Mouse (Mus musculus): ENCODE data around the gene Zfhx3. TPM values are rescaled to one million over a fixed set of nuclear protein-coding genes. Genes with fewer than 3 reads are reported as not detected.

Zfhx3 gene
- total RNA-seq, 2 experiments from 2014 or later: 0.23 to 1.7 TPM

DNA sequence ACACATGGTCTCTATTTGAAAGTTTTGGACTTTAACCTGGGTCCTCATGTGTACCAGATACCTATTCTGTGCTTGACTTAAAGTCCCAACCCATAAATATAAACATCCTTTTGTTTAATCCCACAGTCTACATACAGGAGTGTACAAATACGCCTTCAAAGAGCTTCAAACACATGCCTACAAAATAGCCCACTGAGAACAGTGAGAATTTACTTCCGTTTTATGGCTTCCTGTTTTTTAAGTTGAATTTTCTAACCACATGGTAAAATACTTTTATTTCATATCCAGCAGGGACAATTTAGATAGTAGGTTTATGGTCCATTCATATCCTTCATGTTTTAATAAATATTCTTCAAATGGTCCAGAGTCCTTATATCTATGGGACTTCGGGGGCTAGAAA lies 564.3 kb downstream of the Zfhx3 start:
- ATAC-seq (replicated peaks; ENCODE audit: low FRiP score, poor library complexity, severe bottlenecking): no peak

DNA sequence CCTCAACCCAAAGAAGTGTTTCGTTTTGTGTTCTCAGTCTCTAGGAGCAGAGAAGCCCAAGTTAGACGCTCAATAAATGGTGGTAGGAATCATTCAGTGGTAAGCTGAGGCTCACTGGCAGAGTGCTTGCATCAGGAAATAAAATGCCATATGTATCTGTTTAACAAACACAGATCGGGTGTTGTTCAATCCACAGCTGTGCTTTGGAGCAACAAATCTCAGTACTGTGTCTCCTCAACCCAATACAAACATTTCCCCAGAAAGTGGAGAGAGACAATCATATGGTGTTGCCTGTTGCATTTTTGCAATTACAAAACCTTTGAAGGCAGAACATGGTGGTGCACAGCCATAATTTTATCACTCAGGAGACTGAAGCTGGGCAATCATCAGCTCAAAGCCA lies 565.3 kb downstream of the Zfhx3 start:
- no peak for ATAC-seq (replicated peaks; ENCODE audit: low FRiP score, poor library complexity, severe bottlenecking)

DNA sequence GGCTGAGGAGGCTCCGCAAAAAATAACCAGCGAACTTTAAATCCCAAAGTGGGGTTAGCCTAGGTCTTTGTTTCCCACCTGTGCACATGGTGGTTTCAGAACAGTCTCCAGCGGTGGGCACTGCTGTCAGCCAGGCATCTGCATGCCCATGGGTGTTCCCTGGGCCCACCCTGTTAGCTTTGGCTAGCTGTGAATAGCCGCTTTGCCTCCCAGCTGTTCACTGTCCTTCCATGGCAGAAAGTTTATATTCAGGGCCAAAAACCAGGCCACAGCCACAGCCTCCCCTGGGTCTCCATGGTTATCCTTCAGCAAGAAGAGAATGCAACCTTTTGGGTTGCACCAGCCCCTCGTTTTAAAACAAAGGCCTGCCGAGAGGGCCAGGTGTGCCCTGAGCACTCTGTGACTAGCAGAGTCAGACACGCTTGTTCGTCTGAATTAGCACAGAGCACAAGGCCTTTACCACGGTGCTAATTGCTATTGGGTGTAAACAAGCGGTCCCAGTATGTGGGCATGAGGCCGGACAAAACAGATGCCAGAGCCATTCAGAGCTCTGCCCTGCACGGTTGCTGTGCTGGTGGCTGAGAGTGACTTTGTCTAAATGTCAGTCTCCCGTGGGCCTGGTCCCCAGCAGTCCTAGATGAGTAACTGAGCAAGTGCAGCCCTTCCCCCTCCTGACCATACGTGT lies 568.3 kb downstream of the Zfhx3 start:
- no peak for ATAC-seq (replicated peaks; ENCODE audit: low FRiP score, poor library complexity, severe bottlenecking)

DNA sequence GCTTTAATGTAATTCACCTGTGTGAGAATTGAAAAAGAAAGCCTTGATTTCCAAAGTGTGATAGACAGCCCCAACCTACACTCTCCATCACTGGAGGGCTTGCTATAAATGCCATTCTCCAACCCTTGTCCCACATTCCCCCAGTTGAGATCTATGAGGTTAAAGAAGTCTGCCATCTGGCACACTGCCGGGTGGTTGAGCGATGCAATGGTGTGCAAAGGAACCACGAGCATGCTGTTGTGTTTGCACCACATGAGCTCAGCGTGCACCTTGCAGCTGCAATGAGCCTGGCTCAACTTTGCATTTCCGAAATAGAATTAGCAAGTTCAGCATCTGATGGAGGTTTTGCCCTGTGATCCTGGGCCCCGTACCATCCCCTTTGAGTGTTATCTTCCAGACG lies 575.7 kb downstream of the Zfhx3 start:
- ATAC-seq (replicated peaks; ENCODE audit: low FRiP score, poor library complexity, severe bottlenecking): no peak

DNA sequence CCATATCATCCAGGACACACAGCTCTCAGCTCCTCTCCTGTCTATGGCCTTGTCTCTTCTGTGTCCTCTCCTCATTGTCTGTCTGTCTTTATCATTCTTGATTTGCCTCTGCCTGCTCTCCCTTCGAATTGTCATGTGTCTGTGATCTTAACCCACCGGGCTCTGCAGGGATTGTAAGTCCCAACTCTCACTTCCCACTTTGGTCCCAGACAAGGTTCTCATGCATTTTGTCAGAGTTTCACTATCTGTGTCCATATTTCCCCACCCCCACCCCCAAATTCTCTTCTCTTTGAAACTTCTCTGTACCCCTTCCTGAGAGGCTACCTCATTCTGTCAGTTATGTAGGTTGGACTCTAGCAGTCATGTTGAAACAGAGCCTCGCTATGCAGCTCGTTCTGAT lies 579.6 kb downstream of the Zfhx3 start:
- ATAC-seq (replicated peaks; ENCODE audit: low FRiP score, poor library complexity, severe bottlenecking): no peak

DNA sequence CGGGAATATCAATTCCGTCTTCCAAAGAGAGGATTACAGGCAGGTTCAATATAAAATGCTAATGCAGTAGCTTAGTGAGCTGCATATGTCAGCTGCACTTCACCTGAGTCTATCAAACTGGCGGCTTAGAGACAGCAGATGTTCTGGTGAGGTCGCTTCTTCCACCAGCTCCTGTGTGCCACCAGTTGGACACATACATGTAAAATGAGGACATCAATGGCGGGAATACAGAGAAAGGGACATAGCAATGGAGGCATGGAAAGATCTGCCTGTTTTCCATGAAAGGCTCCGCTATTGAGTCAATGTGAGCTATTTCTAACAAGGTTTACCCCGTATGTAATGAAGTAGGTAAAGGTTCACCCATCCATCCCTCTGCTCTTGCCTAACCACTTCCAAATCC lies 587.0 kb downstream of the Zfhx3 start:
- no peak for ATAC-seq (replicated peaks; ENCODE audit: low FRiP score, poor library complexity, severe bottlenecking)

DNA sequence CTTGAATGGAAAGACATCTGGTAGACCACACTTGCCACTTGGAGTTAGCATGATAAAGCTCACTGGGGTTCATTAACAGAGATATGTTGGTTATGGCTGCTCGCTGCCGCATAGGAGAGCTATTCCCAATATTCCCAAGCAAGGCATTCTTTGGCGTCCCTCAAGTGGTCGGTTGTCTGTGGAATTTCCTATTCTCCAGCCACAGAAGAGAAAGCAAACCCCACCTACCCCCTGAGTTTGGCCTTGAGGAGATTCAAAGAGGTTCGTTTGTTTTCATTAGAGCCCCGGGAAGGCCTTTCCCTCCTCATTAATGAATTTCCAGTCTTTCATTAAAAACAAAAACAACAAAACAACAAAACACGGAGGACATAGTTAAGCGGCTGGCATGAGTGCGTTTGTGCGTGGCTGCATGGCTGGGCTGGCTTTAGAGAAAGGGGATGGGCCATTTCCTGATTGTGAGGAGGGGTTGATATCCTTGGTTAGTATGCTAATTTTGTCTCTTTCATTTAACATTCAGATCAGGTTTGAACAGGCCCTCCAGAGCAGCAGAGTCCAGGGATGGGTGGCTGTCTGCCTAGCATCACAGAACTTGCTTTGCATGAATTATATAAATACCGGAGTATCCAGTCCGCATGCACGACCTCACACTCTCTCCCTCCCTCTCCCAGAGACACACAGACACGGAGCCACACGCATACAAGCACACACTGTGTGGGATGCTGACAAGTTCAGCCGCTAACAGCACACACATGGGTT lies 592.9 kb downstream of the Zfhx3 start:
- ATAC-seq (replicated peaks; ENCODE audit: low FRiP score, poor library complexity, severe bottlenecking): no peak

DNA sequence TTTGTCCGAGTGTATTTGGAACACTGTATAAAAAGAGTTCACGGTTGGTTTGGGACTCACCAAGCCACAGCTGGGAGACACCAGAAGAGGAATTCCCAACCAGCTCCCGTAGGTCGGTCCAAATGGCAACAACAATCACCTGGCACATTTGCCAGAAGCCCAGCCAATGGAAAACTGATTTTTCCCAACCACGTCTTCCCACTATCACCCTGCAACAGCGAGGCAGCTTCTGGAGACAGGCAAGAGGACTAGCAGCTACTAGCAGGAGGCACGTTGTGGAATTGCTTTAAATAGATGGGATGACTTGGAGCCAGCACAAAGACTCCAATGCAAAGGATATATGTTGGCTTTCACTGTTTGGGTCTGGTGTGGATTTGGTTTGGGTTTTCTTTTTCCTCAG lies 593.7 kb downstream of the Zfhx3 start:
- no peak for ATAC-seq (replicated peaks; ENCODE audit: low FRiP score, poor library complexity, severe bottlenecking)

DNA sequence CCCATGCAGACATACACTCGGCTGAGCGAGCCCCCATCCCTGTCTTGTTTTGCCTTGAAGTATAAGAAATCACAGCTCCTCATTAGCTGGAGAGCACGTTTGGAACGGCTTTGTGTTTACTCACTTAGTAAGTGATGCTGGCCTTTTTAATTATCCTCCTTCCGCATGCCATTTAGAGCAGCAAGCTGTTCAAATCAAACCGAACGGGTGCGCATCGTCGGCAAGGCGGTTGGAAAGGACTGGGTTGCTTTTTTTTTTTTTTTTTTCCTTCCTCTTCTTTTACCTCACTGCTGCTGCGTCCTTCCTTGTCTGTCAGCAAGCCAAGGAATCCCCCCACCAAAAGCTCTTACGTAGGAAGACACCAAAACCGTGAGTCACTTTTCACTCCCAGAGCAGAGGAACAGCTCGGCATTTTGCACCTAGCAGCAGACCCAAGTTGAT lies 594.5 kb downstream of the Zfhx3 start:
- ATAC-seq (replicated peaks; ENCODE audit: low FRiP score, poor library complexity, severe bottlenecking): no peak

DNA sequence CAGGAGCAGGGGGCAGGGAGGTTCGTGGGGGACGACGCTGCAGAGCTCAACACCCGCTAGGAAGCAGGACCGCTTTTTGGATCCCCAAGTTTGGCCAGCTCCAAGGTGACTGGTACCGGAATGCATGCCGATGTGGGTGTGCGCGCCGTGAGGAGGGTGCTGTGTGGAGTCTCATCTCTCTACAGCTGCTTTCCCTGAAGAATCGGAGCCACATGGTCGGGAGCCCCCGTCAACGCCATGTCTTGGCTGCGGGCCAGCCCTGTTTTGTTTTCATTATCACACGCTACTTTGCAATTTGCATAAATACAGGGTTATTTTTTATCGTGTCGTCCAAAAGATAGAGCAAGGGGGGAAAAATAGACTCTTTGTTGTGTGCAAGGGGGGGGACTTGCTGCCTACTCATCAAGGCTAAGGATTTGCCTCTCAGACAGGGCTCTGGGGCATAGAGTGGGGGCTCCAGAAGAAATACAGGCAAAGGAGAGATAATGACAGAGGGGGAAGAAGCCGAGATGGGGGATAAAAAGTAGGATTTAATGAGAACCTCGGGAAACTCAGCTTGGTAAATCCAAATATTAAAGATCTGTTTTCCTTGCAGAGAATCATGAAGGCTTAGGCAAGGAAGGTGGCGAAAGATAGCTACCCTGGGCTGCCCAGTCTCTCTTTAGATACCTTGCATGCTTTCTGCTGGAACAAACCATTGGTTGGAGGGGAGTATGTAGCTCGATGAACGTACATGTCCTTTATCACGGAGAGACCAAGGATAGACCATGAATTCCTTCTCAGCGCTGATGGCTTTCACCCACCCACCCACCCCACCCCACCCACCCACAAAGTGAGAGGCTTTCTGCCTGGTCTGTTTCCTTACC lies 595.5 kb downstream of the Zfhx3 start:
- ATAC-seq (replicated peaks; ENCODE audit: low FRiP score, poor library complexity, severe bottlenecking): no peak

DNA sequence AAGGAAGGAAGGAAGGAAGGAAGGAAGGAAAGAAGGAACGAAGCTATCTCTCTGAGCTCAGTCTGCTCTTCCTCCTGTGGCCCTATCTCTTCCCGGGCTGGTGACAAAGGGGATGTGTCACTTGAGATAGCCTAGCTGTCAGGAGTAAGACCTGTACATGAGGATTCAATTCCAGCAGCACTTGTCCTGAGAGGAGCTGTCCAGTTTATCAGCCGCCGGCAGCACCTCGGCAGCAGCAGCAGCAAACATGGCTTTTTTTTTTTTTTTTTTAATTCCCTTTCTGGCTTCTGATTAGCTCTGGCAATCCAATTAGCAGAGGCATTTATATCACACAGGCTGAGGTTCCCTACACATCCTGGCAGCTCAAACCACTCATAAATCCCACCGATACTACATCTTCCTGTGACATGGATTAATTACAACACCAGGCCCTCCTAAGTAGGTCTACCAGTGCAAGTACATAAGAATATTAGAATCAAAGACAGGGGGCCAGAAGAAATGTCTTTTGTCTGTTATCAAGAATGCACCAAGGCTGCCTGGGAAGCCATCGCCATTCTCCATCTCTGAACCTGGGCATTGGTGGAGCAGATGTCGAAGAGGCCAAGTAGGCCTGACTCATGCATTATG lies 596.6 kb downstream of the Zfhx3 start:
- ATAC-seq (replicated peaks; ENCODE audit: low FRiP score, poor library complexity, severe bottlenecking): no peak

DNA sequence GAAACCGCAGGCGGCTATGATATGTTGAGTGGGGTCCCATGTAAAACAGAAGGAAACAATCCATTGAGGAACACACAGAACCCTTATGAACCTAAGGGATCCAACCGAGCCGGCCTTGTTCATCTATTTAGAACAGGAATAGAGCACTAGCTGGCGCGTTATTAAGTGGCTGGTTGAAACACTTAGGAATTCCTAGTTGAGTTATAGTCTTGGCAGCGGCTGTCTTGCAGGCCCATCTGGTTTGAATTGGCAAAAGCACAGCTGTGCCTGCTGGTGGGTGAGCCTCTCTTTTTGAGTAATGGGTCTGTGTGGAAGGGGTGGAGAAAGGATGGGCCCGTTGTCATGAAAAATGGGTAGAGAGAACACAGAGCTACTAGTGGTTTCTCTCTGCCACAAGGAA lies 610.1 kb downstream of the Zfhx3 start:
- no peak for ATAC-seq (replicated peaks; ENCODE audit: low FRiP score, poor library complexity, severe bottlenecking)

DNA sequence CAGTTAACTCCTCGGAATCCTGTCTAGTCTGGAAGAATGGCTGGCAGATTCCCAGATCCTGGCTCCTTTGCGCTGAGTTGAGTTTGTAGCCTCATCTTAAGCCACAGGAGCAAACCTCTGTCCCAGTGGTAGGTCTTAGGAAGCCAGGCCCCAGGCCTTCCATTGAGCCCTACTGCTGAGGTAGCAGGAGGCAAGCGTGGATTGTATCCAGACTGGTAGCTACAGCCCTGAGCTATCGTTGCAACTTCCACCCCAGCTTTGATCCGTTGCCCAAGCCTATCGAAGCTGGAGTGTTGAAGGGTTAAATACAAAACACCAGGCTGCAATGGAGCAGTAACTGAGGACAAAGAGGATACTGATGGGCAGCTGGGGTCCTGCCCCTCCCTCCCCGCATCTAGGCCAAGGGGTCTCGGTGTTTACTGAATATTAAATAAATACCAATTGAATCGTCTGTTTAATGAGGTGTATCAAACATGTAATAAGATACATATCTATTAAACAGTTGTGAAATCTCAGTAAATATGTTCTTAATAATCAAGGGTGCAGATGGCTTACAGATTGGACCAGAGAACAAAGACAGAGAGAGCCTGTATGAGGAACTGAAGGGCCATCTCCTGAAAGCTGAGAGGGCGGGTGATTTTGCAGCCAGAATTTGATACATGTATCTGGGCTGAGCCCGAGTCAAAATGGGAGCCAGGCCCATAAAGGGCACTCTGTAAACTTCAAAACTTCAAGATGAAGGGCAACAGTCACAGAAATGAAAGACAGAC lies 611.5 kb downstream of the Zfhx3 start:
- no peak for ATAC-seq (replicated peaks; ENCODE audit: low FRiP score, poor library complexity, severe bottlenecking)

DNA sequence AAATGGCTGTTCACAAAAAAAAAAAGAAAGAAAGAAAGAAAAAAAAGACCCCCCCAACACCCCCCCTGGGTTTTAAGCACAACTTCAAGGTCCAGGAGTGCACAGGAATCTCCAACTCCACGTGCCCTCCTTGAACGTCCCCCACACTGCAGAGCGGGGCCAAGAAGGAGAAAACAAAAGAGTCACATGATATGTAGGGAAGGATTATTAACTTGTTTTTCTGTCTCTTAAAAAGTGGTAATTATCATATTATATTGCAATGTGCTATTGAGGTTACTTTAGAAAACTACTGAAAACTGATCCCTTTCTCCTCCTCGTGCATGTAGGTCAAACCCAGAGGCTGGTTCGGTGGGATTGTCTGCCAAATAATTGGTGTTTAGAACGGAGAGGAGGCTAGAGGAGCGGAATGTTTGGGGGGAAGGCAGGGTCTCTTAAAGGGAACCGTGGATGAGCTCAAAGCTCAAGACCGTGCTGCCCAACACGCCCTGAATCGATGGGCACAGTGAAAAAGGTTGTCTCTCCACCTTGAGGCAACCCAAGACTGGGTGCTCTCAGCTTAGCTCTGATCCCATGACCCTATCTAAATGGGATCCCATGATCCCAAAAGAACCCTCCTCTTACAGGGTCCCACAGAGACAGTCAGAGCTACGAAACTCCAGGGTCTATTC lies 612.3 kb downstream of the Zfhx3 start:
- ATAC-seq (replicated peaks; ENCODE audit: low FRiP score, poor library complexity, severe bottlenecking): no peak

DNA sequence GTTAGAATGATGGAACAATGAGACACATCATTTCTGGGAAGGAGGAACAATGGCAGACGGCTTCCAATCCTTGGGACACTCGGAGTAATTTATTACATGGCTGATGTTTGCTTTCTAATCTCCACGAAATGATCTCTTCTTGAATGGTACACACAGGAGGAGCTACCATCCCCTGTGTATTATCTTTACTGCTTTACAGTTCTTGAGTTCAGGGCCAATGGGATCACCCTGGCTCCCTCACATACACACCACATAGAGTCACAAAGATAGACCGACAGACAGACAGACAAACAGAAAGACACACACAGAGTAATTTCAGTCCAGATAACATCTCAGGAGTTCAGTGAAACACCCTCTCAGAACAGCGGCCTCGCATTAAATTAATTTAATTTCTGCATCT lies 621.0 kb downstream of the Zfhx3 start:
- ATAC-seq (replicated peaks; ENCODE audit: low FRiP score, poor library complexity, severe bottlenecking): no peak

DNA sequence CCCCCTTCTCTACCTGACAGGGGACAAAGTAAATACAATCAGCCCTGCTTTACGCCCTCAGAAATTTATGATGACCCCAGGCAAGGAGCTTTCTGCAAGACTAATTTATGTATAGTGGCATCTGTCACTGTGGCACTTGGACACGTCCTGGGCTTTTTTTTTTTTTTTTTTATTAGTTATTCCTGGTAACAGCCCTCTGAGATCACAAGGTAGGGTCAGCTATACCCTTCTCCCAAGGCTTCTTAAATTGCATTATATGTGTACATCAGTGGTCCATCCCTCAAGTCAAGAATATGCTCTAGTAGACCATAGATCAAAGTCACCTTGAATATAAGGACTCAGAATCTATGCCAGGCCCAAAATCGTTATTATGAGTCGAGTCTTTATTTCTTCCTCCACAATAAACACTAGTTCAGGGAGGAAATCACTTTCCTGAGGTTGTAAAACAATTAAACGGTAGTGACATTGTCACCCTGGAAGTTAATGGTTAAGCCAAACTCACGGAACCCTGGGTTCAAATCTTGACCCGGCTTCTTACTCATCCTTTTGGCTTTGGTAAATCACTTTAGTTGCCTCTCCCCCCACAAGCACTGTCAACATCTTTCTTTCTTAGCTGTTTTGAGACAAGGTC lies 621.6 kb downstream of the Zfhx3 start:
- no peak for ATAC-seq (replicated peaks; ENCODE audit: low FRiP score, poor library complexity, severe bottlenecking)

DNA sequence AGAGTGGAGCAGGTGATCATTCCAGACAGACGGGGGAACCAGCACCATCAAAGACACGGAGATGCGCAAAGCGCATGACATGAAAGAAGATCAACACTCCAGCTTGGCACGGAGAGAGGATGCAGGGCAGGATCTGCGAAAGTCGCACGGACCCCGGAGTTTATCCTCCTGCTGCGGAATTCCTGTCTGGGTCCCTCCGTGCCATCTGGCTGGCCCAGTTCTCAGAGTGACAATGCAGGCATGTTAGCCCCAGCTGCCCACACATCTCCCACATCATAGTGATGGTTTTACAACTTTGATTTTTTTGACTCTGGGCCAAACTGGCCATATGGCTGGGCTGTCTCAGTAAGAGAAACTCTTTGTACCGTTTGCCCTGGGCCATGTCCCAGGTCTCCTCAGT lies 623.6 kb downstream of the Zfhx3 start:
- ATAC-seq (replicated peaks; ENCODE audit: low FRiP score, poor library complexity, severe bottlenecking): no peak

DNA sequence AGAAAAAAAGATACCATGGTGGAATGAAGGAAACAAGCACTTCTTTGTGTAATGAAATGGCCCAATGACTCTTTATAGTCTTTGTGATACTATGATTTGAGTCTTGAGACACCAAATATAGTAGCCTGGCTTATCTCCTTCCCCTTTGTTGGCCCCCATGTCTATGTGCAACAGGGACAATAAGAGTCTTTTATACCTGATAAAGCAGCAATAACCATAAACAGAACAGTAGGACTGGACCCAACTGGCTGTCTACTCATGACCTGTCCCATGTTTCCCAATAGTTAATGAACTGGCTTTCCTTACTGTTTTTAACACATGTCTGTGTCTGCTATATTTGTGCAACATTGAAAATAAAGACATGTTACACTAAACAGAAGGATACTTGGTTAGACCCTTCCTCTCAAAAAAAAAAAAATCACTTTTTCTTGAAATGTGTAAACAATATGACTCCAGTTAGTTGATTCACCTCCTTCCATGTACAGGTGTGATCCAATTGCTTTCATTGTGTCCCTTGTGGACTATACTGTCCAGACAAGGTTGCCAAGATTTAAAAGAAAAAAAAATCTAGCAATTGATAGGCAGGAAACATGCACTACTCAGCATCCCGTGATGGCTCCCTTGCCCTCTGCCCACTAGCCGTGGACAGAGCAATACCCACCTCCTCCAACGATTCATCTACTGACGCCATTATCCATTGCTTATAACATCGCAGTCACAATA lies 631.0 kb downstream of the Zfhx3 start:
- ATAC-seq (replicated peaks; ENCODE audit: low FRiP score, poor library complexity, severe bottlenecking): no peak

Data from erythroid progenitor cell, adult 5-6 weeks (primary cell).